Mouse (Mus musculus): ENCODE measurements around the gene Glud1. TPM values are rescaled to one million over a fixed set of nuclear protein-coding genes. Genes with fewer than 3 reads are reported as not detected.

Glud1 gene
- polyA plus RNA-seq, 1 experiment from 2014 or later = 89.4 TPM

- ATAC-seq (replicated peaks; ENCODE audit: low FRiP score) (no peak), DNase-seq (ENCODE audit: low spot score) (no peak)
- H3K4me1 ChIP-seq (replicated peaks; ENCODE audit: control insufficient read depth, insufficient read depth, low read length) = no peaks in the 10 kb centered on the region
- WGBS = 95% methylated on average over 5 of the region's 5 CpGs
- H3K27ac ChIP-seq (ENCODE audit: low read depth, low read length) = no peak overlapping the region
- no peaks in the 10 kb centered on the region for H3K27me3 ChIP-seq (ENCODE audit: control insufficient read depth, insufficient read depth, low read length)
- no peak overlapping the region for H3K4me3 ChIP-seq (ENCODE audit: low read depth, low read length)
- H3K36me3 ChIP-seq (ENCODE audit: control insufficient read depth, insufficient read depth, low read length) = peaks cover 5% of the 10 kb centered on the region; the same call in 1 of the 2 replicates
- no peak overlapping the region for H3K9ac ChIP-seq (ENCODE audit: low read length)
- no peaks in the 10 kb centered on the region for H3K9me3 ChIP-seq (ENCODE audit: control insufficient read depth, low read length)
- H3K4me2 ChIP-seq (ENCODE audit: low read depth, low read length, severe bottlenecking) = no peak overlapping the region
Observed at GRCm38 (mm10) chr14:34332476-34332875, 21.9 kb downstream of the Glud1 start.

- Histone ChIP-seq H3K27ac (ENCODE audit: low read depth, low read length) (no peak overlapping the region), H3K4me2 (ENCODE audit: low read depth, low read length, severe bottlenecking) (no peak overlapping the region), H3K9ac (ENCODE audit: low read length) (no peak overlapping the region), H3K4me3 (ENCODE audit: low read depth, low read length) (no peak overlapping the region), H3K9me3 (ENCODE audit: control insufficient read depth, low read length) (no peaks in the 10 kb centered on the region), H3K27me3 (ENCODE audit: control insufficient read depth, insufficient read depth, low read length) (no peaks in the 10 kb centered on the region), H3K36me3 (ENCODE audit: control insufficient read depth, insufficient read depth, low read length) (peaks cover 9% of the 10 kb centered on the region; the same call in 1 of the 2 replicates), H3K4me1 (replicated peaks; ENCODE audit: control insufficient read depth, insufficient read depth, low read length) (no peaks in the 10 kb centered on the region)
- ATAC-seq (replicated peaks; ENCODE audit: low FRiP score) (no peak), DNase-seq (ENCODE audit: low spot score) (no peak)
- 69% methylated on average over 1 of the region's 1 CpGs for WGBS
Observed at GRCm38 (mm10) chr14:34339446-34339845, 28.9 kb downstream of the Glud1 start.

GRCm38 (mm10) chr14:34341993-34342392 lies 31.5 kb downstream of the Glud1 start:
- DNase-seq (ENCODE audit: low spot score) (no peak), ATAC-seq (replicated peaks; ENCODE audit: low FRiP score) (no peak)
- H3K4me1 ChIP-seq (replicated peaks; ENCODE audit: control insufficient read depth, insufficient read depth, low read length) = no peaks in the 10 kb centered on the region
- H3K36me3 ChIP-seq (ENCODE audit: control insufficient read depth, insufficient read depth, low read length) = peaks cover 7% of the 10 kb centered on the region; the same call in 1 of the 2 replicates
- no peak overlapping the region for H3K4me3 ChIP-seq (ENCODE audit: low read depth, low read length)
- H3K9me3 ChIP-seq (ENCODE audit: control insufficient read depth, low read length) = no peaks in the 10 kb centered on the region
- no peaks in the 10 kb centered on the region for H3K27me3 ChIP-seq (ENCODE audit: control insufficient read depth, insufficient read depth, low read length)
- H3K4me2 ChIP-seq (ENCODE audit: low read depth, low read length, severe bottlenecking) = no peak overlapping the region
- no peak overlapping the region for H3K27ac ChIP-seq (ENCODE audit: low read depth, low read length)
- WGBS = 93% methylated on average over 4 of the region's 4 CpGs
- H3K9ac ChIP-seq (ENCODE audit: low read length) = no peak overlapping the region

GRCm38 (mm10) chr14:34343078-34343477 lies 32.6 kb downstream of the Glud1 start:
- 89% methylated on average over 4 of the region's 4 CpGs for WGBS
- no peak for DNase-seq (ENCODE audit: low spot score)
- Histone ChIP-seq H3K27ac (ENCODE audit: low read depth, low read length) (no peak overlapping the region), H3K9ac (ENCODE audit: low read length) (no peak overlapping the region), H3K36me3 (ENCODE audit: control insufficient read depth, insufficient read depth, low read length) (peaks cover 7% of the 10 kb centered on the region; the same call in 1 of the 2 replicates), H3K27me3 (ENCODE audit: control insufficient read depth, insufficient read depth, low read length) (no peaks in the 10 kb centered on the region), H3K4me3 (ENCODE audit: low read depth, low read length) (no peak overlapping the region), H3K9me3 (ENCODE audit: control insufficient read depth, low read length) (no peaks in the 10 kb centered on the region), H3K4me1 (replicated peaks; ENCODE audit: control insufficient read depth, insufficient read depth, low read length) (no peaks in the 10 kb centered on the region), H3K4me2 (ENCODE audit: low read depth, low read length, severe bottlenecking) (no peak overlapping the region)
- ATAC-seq (replicated peaks; ENCODE audit: low FRiP score) = no peak

GRCm38 (mm10) chr14:34344361-34344760 lies 33.8 kb downstream of the Glud1 start:
- Histone ChIP-seq H3K4me1 (replicated peaks; ENCODE audit: control insufficient read depth, insufficient read depth, low read length) (no peaks in the 10 kb centered on the region), H3K9me3 (ENCODE audit: control insufficient read depth, low read length) (no peaks in the 10 kb centered on the region), H3K4me2 (ENCODE audit: low read depth, low read length, severe bottlenecking) (no peak overlapping the region), H3K27ac (ENCODE audit: low read depth, low read length) (no peak overlapping the region), H3K27me3 (ENCODE audit: control insufficient read depth, insufficient read depth, low read length) (no peaks in the 10 kb centered on the region), H3K36me3 (ENCODE audit: control insufficient read depth, insufficient read depth, low read length) (peaks cover 7% of the 10 kb centered on the region; the same call in 1 of the 2 replicates), H3K9ac (ENCODE audit: low read length) (no peak overlapping the region), H3K4me3 (ENCODE audit: low read depth, low read length) (no peak overlapping the region)
- WGBS = 83% methylated on average over 5 of the region's 5 CpGs
- ATAC-seq (replicated peaks; ENCODE audit: low FRiP score) = no peak
- DNase-seq (ENCODE audit: low spot score) = no peak

GRCm38 (mm10) chr14:34345771-34346566 lies 35.4 kb downstream of the Glud1 start:
- WGBS = 60% methylated on average over 12 of the region's 12 CpGs
- Histone ChIP-seq H3K9ac (ENCODE audit: low read length) (no peak overlapping the region), H3K27me3 (ENCODE audit: control insufficient read depth, insufficient read depth, low read length) (no peaks in the 10 kb centered on the region), H3K36me3 (ENCODE audit: control insufficient read depth, insufficient read depth, low read length) (peaks cover 7% of the 10 kb centered on the region; the same call in 1 of the 2 replicates), H3K9me3 (ENCODE audit: control insufficient read depth, low read length) (no peaks in the 10 kb centered on the region), H3K27ac (ENCODE audit: low read depth, low read length) (no peak overlapping the region), H3K4me2 (ENCODE audit: low read depth, low read length, severe bottlenecking) (no peak overlapping the region), H3K4me3 (ENCODE audit: low read depth, low read length) (no peak overlapping the region), H3K4me1 (replicated peaks; ENCODE audit: control insufficient read depth, insufficient read depth, low read length) (no peaks in the 10 kb centered on the region)
- DNase-seq (ENCODE audit: low spot score) (no peak), ATAC-seq (replicated peaks; ENCODE audit: low FRiP score) (no peak)

- no peaks in the 10 kb centered on the region for H3K9me3 ChIP-seq (ENCODE audit: control insufficient read depth, low read length)
- no peaks in the 10 kb centered on the region for H3K4me1 ChIP-seq (replicated peaks; ENCODE audit: control insufficient read depth, insufficient read depth, low read length)
- no peaks in the 10 kb centered on the region for H3K27me3 ChIP-seq (ENCODE audit: control insufficient read depth, insufficient read depth, low read length)
- 93% methylated on average over 5 of the region's 5 CpGs for WGBS
- no peak overlapping the region for H3K27ac ChIP-seq (ENCODE audit: low read depth, low read length)
- no peak overlapping the region for H3K4me2 ChIP-seq (ENCODE audit: low read depth, low read length, severe bottlenecking)
- H3K9ac ChIP-seq (ENCODE audit: low read length) = no peak overlapping the region
- DNase-seq (ENCODE audit: low spot score) = no peak
- H3K4me3 ChIP-seq (ENCODE audit: low read depth, low read length) = no peak overlapping the region
- ATAC-seq (replicated peaks; ENCODE audit: low FRiP score) = no peak
- peaks cover 1% of the 10 kb centered on the region; the same call in 1 of the 2 replicates for H3K36me3 ChIP-seq (ENCODE audit: control insufficient read depth, insufficient read depth, low read length)
Observed at GRCm38 (mm10) chr14:34347084-34347483, 36.6 kb downstream of the Glud1 start.

- Histone ChIP-seq H3K9me3 (ENCODE audit: control insufficient read depth, low read length) (no peaks in the 10 kb centered on the region), H3K4me2 (ENCODE audit: low read depth, low read length, severe bottlenecking) (no peak overlapping the region), H3K4me3 (ENCODE audit: low read depth, low read length) (no peak overlapping the region), H3K27me3 (ENCODE audit: control insufficient read depth, insufficient read depth, low read length) (no peaks in the 10 kb centered on the region), H3K27ac (ENCODE audit: low read depth, low read length) (no peak overlapping the region), H3K36me3 (ENCODE audit: control insufficient read depth, insufficient read depth, low read length) (no peaks in the 10 kb centered on the region), H3K4me1 (replicated peaks; ENCODE audit: control insufficient read depth, insufficient read depth, low read length) (no peaks in the 10 kb centered on the region), H3K9ac (ENCODE audit: low read length) (no peak overlapping the region)
- 89% methylated on average over 7 of the region's 7 CpGs for WGBS
- ATAC-seq (replicated peaks; ENCODE audit: low FRiP score) (no peak), DNase-seq (ENCODE audit: low spot score) (no peak)
Observed at GRCm38 (mm10) chr14:34348301-34348700, 37.8 kb downstream of the Glud1 start.

- 91% methylated on average over 8 of the region's 8 CpGs for WGBS
- DNase-seq (ENCODE audit: low spot score) (no peak), ATAC-seq (replicated peaks; ENCODE audit: low FRiP score) (no peak)
Observed at GRCm38 (mm10) chr14:34349007-34349406, 38.5 kb downstream of the Glud1 start.

More at GRCm38 (mm10) chr14:34349007-34349406, 38.5 kb downstream of the Glud1 start:
- Histone ChIP-seq H3K4me1 (replicated peaks; ENCODE audit: control insufficient read depth, insufficient read depth, low read length) (no peaks in the 10 kb centered on the region), H3K4me3 (ENCODE audit: low read depth, low read length) (no peak overlapping the region), H3K4me2 (ENCODE audit: low read depth, low read length, severe bottlenecking) (no peak overlapping the region), H3K27ac (ENCODE audit: low read depth, low read length) (no peak overlapping the region), H3K9me3 (ENCODE audit: control insufficient read depth, low read length) (no peaks in the 10 kb centered on the region), H3K9ac (ENCODE audit: low read length) (no peak overlapping the region), H3K27me3 (ENCODE audit: control insufficient read depth, insufficient read depth, low read length) (no peaks in the 10 kb centered on the region), H3K36me3 (ENCODE audit: control insufficient read depth, insufficient read depth, low read length) (no peaks in the 10 kb centered on the region)

Measured in forebrain, embryonic 11.5 days (tissue).